Mouse (Mus musculus) ES-CJ7 (cell line): ENCODE data around the gene Nptx2.

Experiments used
- DNase-seq: peaks from one replicate; pipeline ENCODE4 v3.0.0; 2011; ENCODE audit warnings: low read depth, low spot score

Nptx2 gene

DNA sequence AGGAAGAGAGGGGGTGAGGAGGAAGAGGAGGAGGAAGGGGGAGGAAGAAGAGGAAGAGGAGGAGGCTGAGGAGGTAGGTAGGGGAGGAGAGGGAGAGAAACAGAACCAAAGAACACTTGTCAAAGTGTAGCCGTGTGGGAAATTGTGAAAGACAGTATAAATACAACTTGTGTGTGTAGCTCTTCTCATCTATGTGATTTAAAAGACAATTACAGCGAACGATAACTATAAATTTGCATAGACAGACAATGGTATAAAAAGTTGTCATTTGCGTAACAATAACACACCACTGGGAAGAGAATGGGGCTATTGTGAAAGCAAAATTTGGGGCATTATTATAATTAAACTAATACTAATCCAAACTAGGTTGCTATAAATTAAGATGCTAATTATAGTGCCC is 20.0 kb downstream of the Nptx2 start:
- no peak for DNase-seq

DNA sequence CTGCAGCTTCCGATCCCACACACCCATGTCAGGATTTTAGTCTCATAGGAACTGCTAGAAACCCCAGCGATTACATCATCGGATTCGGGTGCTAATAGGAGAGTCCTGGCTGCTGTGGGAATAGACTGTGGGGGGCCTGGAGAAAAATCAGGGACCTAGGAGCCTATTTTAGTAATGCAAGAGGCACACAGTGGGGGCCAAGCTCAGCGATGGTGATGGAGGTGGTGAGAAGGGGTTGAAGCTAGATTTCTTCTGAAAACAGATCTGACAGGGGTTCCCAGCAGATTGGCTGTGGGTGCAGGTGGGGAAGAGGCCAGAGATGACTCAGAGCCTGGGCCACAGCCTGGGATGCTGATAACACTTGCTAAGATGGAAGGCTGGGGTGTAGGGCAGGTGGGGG is 39.4 kb downstream of the Nptx2 start:
- DNase-seq: no peak

DNA sequence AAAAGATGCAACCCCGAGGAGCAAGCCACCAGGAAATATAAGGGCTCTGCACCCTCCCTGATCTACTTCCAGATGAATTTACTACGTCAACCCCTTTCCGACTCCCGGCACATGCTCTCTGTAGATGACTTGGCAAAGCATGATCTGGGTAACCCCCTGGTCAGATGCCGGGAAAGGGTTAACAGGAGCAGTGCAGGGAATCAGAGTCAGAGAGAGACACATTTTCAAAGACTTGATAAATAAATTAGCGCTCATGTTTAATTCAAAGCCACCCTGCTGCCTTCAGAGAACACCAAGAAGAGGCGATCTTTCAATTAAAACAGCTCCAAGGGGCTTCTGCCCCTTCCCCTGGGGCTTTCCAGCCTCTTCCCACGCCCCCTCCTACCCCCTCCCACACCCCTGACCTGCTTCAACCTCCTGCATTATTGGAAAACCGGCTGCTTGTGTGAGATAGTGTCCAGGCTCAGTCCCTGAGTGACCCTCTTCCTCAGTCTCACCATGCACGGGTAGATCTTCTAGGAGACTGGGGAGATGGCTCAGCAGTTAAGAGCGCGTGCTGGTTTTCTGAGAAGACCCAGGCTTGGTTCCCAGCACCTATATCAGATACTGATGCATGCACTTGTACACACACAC is 45.7 kb downstream of the Nptx2 start:
- DNase-seq: no peak

GRCm38 (mm10) chr5:144594796-144595195 is 49.1 kb downstream of the Nptx2 start:
- DNase-seq: no peak
